Mouse (Mus musculus): Measurements from ENCODE around the gene Dus2.
"Not testable (repeated sequence)": the region's sequence is repeated elsewhere in the genome, so short reads cannot be mapped to it uniquely, and the experiment has no call there.

Gene Dus2

GRCm38 (mm10) chr8:105991546-105991945, 409 bp downstream of the Dus2 start:
- DNase-seq: peak; percentile 33 to 53

GRCm38 (mm10) chr8:105992499-105992898, 1.4 kb downstream of the Dus2 start:
- peak; percentile 48 to 50 for DNase-seq

- peak in 1 of 2 experiments; percentile 11 for DNase-seq
These were observed 2.1 kb downstream of the Dus2 start for GRCm38 (mm10) chr8:105993226-105993625.

- peak; percentile 30 to 31 for DNase-seq
These were observed 5.2 kb downstream of the Dus2 start for GRCm38 (mm10) chr8:105996359-105996758.

GRCm38 (mm10) chr8:105998971-105999370, 7.8 kb downstream of the Dus2 start:
- no peak for DNase-seq

GRCm38 (mm10) chr8:106001908-106002307, 10.8 kb downstream of the Dus2 start:
- no peak for DNase-seq

GRCm38 (mm10) chr8:106004538-106005207, 13.5 kb downstream of the Dus2 start:
- DNase-seq: no peak

- no peak for DNase-seq
These were observed 14.7 kb downstream of the Dus2 start, which contains the start of gene Dpep2nb for GRCm38 (mm10) chr8:106005875-106006274. Gene Dpep2nb, minus strand, starts transcription at chr8:106005975.

- no peak for DNase-seq
These were observed 15.3 kb downstream of the Dus2 start for GRCm38 (mm10) chr8:106006413-106006812.

- no peak for DNase-seq
These were observed 16.0 kb downstream of the Dus2 start for GRCm38 (mm10) chr8:106007135-106007534.

GRCm38 (mm10) chr8:106007891-106008290, 16.8 kb downstream of the Dus2 start:
- DNase-seq: not testable (repeated sequence)

GRCm38 (mm10) chr8:106010748-106011642, 19.9 kb downstream of the Dus2 start:
- DNase-seq: peak; percentile 93

GRCm38 (mm10) chr8:106011643-106011986, 20.5 kb downstream of the Dus2 start, which contains the start of gene Ddx28:
Gene Ddx28, minus strand, starts transcription at chr8:106011882.
- no peak for DNase-seq

- DNase-seq: not testable (repeated sequence)
These were observed 21.1 kb downstream of the Dus2 start for GRCm38 (mm10) chr8:106012203-106012602.

- no peak for DNase-seq
These were observed 25.1 kb downstream of the Dus2 start for GRCm38 (mm10) chr8:106016284-106016683.

- no peak for DNase-seq
These were observed 26.0 kb downstream of the Dus2 start for GRCm38 (mm10) chr8:106017130-106017529.

GRCm38 (mm10) chr8:106018039-106018438, 26.9 kb downstream of the Dus2 start:
- DNase-seq: no peak

- peak; percentile 62 to 83 for DNase-seq
These were observed 31.3 kb downstream of the Dus2 start for GRCm38 (mm10) chr8:106022483-106022882.

GRCm38 (mm10) chr8:106038721-106039120, 47.6 kb downstream of the Dus2 start:
- DNase-seq: peak in 1 of 2 experiments; percentile 47

GRCm38 (mm10) chr8:106039605-106040004, 48.5 kb downstream of the Dus2 start:
- DNase-seq: no peak

- no peak for DNase-seq
These were observed 49.1 kb downstream of the Dus2 start for GRCm38 (mm10) chr8:106040218-106040617.

- no peak for DNase-seq
These were observed 51.9 kb downstream of the Dus2 start for GRCm38 (mm10) chr8:106043055-106043454.

- DNase-seq: no peak
These were observed 53.0 kb downstream of the Dus2 start for GRCm38 (mm10) chr8:106044151-106044550.

All from lung, postnatal 4 days (tissue).